Mouse (Mus musculus) myocyte (in vitro differentiated cells): ENCODE results near the gene Dlg3.

ENCODE experiments used
- E2F4 ChIP-seq: IDR thresholded peaks from one replicate; pipeline ENCODE4 v1.6.1; 2011; ENCODE audit warnings: mild to moderate bottlenecking, control low read depth, moderate library complexity; ENCODE audit not compliant: insufficient read depth
- MYOG ChIP-seq, 3 experiments: IDR thresholded peaks; one replicate each; pipeline ENCODE4 v1.6.1; 2011; ENCODE audit warnings: control low read depth in 2 of 3, low read depth in 2 of 3, mild to moderate bottlenecking in 2 of 3; ENCODE audit not compliant: insufficient read length in 2 of 3, control insufficient read depth in 1 of 3, insufficient read depth in 1 of 3
- POLR2A ChIP-seq: IDR thresholded peaks from one replicate; pipeline ENCODE4 v1.6.1; 2011; ENCODE audit warnings: low read depth, mild to moderate bottlenecking, control low read depth, moderate library complexity; ENCODE audit not compliant: insufficient read length
- POLR2AphosphoS2 ChIP-seq: IDR thresholded peaks from one replicate; pipeline ENCODE4 v1.6.1; 2011; ENCODE audit warnings: low read depth, control low read depth; ENCODE audit not compliant: insufficient read length

DNA sequence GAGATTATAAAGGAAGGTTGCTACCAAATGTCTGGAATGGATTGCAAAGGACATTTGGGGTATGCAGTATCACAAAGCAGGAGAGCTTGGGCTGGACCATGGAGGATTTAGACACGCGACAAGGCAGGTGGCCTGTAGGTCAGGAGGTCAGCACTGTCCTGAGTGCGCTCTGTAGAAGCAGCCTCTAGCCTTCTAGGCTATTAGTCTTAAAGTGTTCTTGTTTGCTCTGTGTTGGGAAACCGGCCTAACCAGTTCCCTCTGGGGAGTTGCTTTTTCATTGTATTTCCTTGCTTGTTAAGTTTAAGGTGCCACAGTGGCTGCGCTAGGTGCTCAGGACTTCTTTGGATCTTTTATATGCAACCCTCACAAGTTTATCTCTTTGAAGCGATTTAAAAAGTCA, 34.5 kb downstream of the Dlg3 start:
- TF ChIP-seq POLR2AphosphoS2, result no peak
- TF ChIP-seq MYOG (IDR thresholded peaks at IDR 0.05; ENCODE audit: control insufficient read depth in 1 of 3, insufficient read depth in 1 of 3, insufficient read length in 2 of 3, low read depth in 2 of 3), result no peak
- TF ChIP-seq POLR2A, result no peak
- no peak for TF ChIP-seq E2F4
